Mouse (Mus musculus): ENCODE data around the gene Rpl29. TPM values are rescaled to one million over a fixed set of nuclear protein-coding genes. Genes with fewer than 3 reads are reported as not detected.
A peak's percentile ranks its signal among the peaks of the same experiment; 100 is the strongest.

Rpl29 gene
- polyA plus RNA-seq, 1 experiment: 145 TPM

- TF ChIP-seq CTCF (IDR thresholded peaks at IDR 0.05; ENCODE audit: control insufficient read depth, insufficient read depth, low read length) (no peak), POLR2A (IDR thresholded peaks at IDR 0.05; ENCODE audit: borderline replicate concordance, control insufficient read depth, low read depth, low read length) (no peak)
- WGBS: 4% methylated on average over 11 of the region's 11 CpGs
- H3K27ac ChIP-seq (ENCODE audit: control insufficient read depth, insufficient read depth, low read depth, low read length, poor library complexity): peak overlapping the region; percentile 53
- no peaks in the 10 kb centered on the region; the same call in 1 of the 2 replicates for H3K4me1 ChIP-seq (ENCODE audit: control insufficient read depth, insufficient read depth, low read length)
- H3K4me3 ChIP-seq (replicated peaks; ENCODE audit: control insufficient read depth, low read depth, low read length): peak overlapping the region; percentile 73
These were observed 484 bp upstream of the Rpl29 start for GRCm38 (mm10) chr9:106428719-106429220.

- WGBS: under 1% methylated on average over 4 of the region's 4 CpGs
- no peak for TF ChIP-seq POLR2A (IDR thresholded peaks at IDR 0.05; ENCODE audit: borderline replicate concordance, control insufficient read depth, low read depth, low read length)
- TF ChIP-seq CTCF (IDR thresholded peaks at IDR 0.05; ENCODE audit: control insufficient read depth, insufficient read depth, low read length): no peak
- peak overlapping the region; percentile 76 for H3K4me3 ChIP-seq (replicated peaks; ENCODE audit: control insufficient read depth, low read depth, low read length)
- no peaks in the 10 kb centered on the region; the same call in 1 of the 2 replicates for H3K4me1 ChIP-seq (ENCODE audit: control insufficient read depth, insufficient read depth, low read length)
- H3K27ac ChIP-seq (ENCODE audit: control insufficient read depth, insufficient read depth, low read depth, low read length, poor library complexity): peak overlapping the region; percentile 86
These were observed 686 bp downstream of the Rpl29 start for GRCm38 (mm10) chr9:106430015-106430264.

GRCm38 (mm10) chr9:106433389-106433788 is 4.1 kb downstream of the Rpl29 start:
- TF ChIP-seq CTCF (IDR thresholded peaks at IDR 0.05; ENCODE audit: control insufficient read depth, insufficient read depth, low read length) (no peak), POLR2A (IDR thresholded peaks at IDR 0.05; ENCODE audit: borderline replicate concordance, control insufficient read depth, low read depth, low read length) (no peak)
- no peak overlapping the region for H3K4me3 ChIP-seq (replicated peaks; ENCODE audit: control insufficient read depth, low read depth, low read length)
- no peak overlapping the region for H3K27ac ChIP-seq (ENCODE audit: control insufficient read depth, insufficient read depth, low read depth, low read length, poor library complexity)
- WGBS: 68% methylated on average over 7 of the region's 7 CpGs
- H3K4me1 ChIP-seq (ENCODE audit: control insufficient read depth, insufficient read depth, low read length): peaks cover 3% of the 10 kb centered on the region; the same call in 1 of the 2 replicates

- no peak overlapping the region for H3K4me3 ChIP-seq (replicated peaks; ENCODE audit: control insufficient read depth, low read depth, low read length)
- H3K27ac ChIP-seq (ENCODE audit: control insufficient read depth, insufficient read depth, low read depth, low read length, poor library complexity): no peak overlapping the region
- peaks cover 3% of the 10 kb centered on the region; the same call in 1 of the 2 replicates for H3K4me1 ChIP-seq (ENCODE audit: control insufficient read depth, insufficient read depth, low read length)
- WGBS: 88% methylated on average over 9 of the region's 9 CpGs
- TF ChIP-seq CTCF (IDR thresholded peaks at IDR 0.05; ENCODE audit: control insufficient read depth, insufficient read depth, low read length) (no peak), POLR2A (IDR thresholded peaks at IDR 0.05; ENCODE audit: borderline replicate concordance, control insufficient read depth, low read depth, low read length) (no peak)
These were observed 7.3 kb downstream of the Rpl29 start for GRCm38 (mm10) chr9:106436566-106436965.

- WGBS: 89% methylated on average over 5 of the region's 5 CpGs
- no peak for TF ChIP-seq POLR2A (IDR thresholded peaks at IDR 0.05; ENCODE audit: borderline replicate concordance, control insufficient read depth, low read depth, low read length)
- no peak for TF ChIP-seq CTCF (IDR thresholded peaks at IDR 0.05; ENCODE audit: control insufficient read depth, insufficient read depth, low read length)
- no peak overlapping the region for H3K27ac ChIP-seq (ENCODE audit: control insufficient read depth, insufficient read depth, low read depth, low read length, poor library complexity)
- H3K4me1 ChIP-seq (ENCODE audit: control insufficient read depth, insufficient read depth, low read length): no peaks in the 10 kb centered on the region
- H3K4me3 ChIP-seq (replicated peaks; ENCODE audit: control insufficient read depth, low read depth, low read length): no peak overlapping the region
These were observed 13.4 kb downstream of the Rpl29 start for GRCm38 (mm10) chr9:106442680-106443079.

- 70% methylated on average over 4 of the region's 4 CpGs for WGBS
- TF ChIP-seq POLR2A (IDR thresholded peaks at IDR 0.05; ENCODE audit: borderline replicate concordance, control insufficient read depth, low read depth, low read length): no peak
- TF ChIP-seq CTCF (IDR thresholded peaks at IDR 0.05; ENCODE audit: control insufficient read depth, insufficient read depth, low read length): no peak
- Histone ChIP-seq H3K27ac (ENCODE audit: control insufficient read depth, insufficient read depth, low read depth, low read length, poor library complexity) (no peak overlapping the region), H3K4me1 (ENCODE audit: control insufficient read depth, insufficient read depth, low read length) (peaks cover 3% of the 10 kb centered on the region; the same call in 1 of the 2 replicates), H3K4me3 (replicated peaks; ENCODE audit: control insufficient read depth, low read depth, low read length) (no peak overlapping the region)
These were observed 15.6 kb downstream of the Rpl29 start for GRCm38 (mm10) chr9:106444836-106445235.

GRCm38 (mm10) chr9:106447348-106447747 is 18.1 kb downstream of the Rpl29 start, which contains the start of the genes Abhd14b and Abhd14a:
Abhd14b (plus strand) TSS chr9:106447459.
Abhd14a (minus strand) TSS chr9:106447678.
- WGBS: under 1% methylated on average over 24 of the region's 24 CpGs
- Histone ChIP-seq H3K4me1 (ENCODE audit: control insufficient read depth, insufficient read depth, low read length) (peaks cover 3% of the 10 kb centered on the region; the same call in 1 of the 2 replicates), H3K4me3 (replicated peaks; ENCODE audit: control insufficient read depth, low read depth, low read length) (peak within 1 kb of the TSS; percentile 57), H3K27ac (ENCODE audit: control insufficient read depth, insufficient read depth, low read depth, low read length, poor library complexity) (peak within 1 kb of the TSS; percentile 59; the same call in 1 of the 2 replicates)
- TF ChIP-seq CTCF (IDR thresholded peaks at IDR 0.05; ENCODE audit: control insufficient read depth, insufficient read depth, low read length): peak; percentile 26; the same call in 1 of the 2 replicates
- peak; percentile 48; the same call in 1 of the 2 replicates for TF ChIP-seq POLR2A (IDR thresholded peaks at IDR 0.05; ENCODE audit: borderline replicate concordance, control insufficient read depth, low read depth, low read length)

GRCm38 (mm10) chr9:106447951-106448350 is 18.7 kb downstream of the Rpl29 start:
- no peak overlapping the region for H3K4me3 ChIP-seq (replicated peaks; ENCODE audit: control insufficient read depth, low read depth, low read length)
- peaks cover 3% of the 10 kb centered on the region; the same call in 1 of the 2 replicates for H3K4me1 ChIP-seq (ENCODE audit: control insufficient read depth, insufficient read depth, low read length)
- TF ChIP-seq POLR2A (IDR thresholded peaks at IDR 0.05; ENCODE audit: borderline replicate concordance, control insufficient read depth, low read depth, low read length): no peak
- no peak for TF ChIP-seq CTCF (IDR thresholded peaks at IDR 0.05; ENCODE audit: control insufficient read depth, insufficient read depth, low read length)
- WGBS: 31% methylated on average over 9 of the region's 9 CpGs
- H3K27ac ChIP-seq (ENCODE audit: control insufficient read depth, insufficient read depth, low read depth, low read length, poor library complexity): no peak overlapping the region
